8 mouse cellular contexts compared by ENCODE assay signal in genomic region chr11:5739846-5740245, GRCm38 (mm10). TPM values are rescaled to one million over a fixed set of nuclear protein-coding genes. Genes with fewer than 3 reads are reported as not detected.
A peak's percentile ranks its signal among the peaks of the same experiment; 100 is the strongest.
DNase-seq lines count a peak whose midpoint lies in the region; ATAC-seq and TF ChIP-seq lines count a peak whose summit lies in the region.

No protein-coding gene starts in this region.

- H3K4me3 ChIP-seq in liver, adult 2 months (ENCODE audit: insufficient read depth, low read depth, low read length): peak overlapping the region; percentile 79
- H3K4me3 ChIP-seq in embryonic facial prominence, embryonic 12.5 days: no peak overlapping the region
- H3K4me3 ChIP-seq in intestine, embryonic 16.5 days (ENCODE audit: low read length): peak overlapping the region; percentile 26; the same call in 1 of the 2 replicates
- H3K4me3 ChIP-seq in midbrain, embryonic 15.5 days: peak overlapping the region; percentile 97

- no peak for TF ChIP-seq CTCF in liver, adult 2 months (IDR thresholded peaks at IDR 0.05; ENCODE audit: low read depth, low read length)

- peak overlapping the region; percentile 64 for H3K27ac ChIP-seq in liver, adult 2 months (replicated peaks; ENCODE audit: insufficient read depth, low read depth, low read length)
- H3K27ac ChIP-seq in embryonic facial prominence, embryonic 12.5 days: no peak overlapping the region
- H3K27ac ChIP-seq in intestine, embryonic 16.5 days (ENCODE audit: low read length): peak overlapping the region; percentile 38; the same call in 1 of the 2 replicates
- no peak overlapping the region; the same call in 1 of the 2 replicates for H3K27ac ChIP-seq in midbrain, embryonic 15.5 days

- peaks cover 15% of the 10 kb centered on the region for H3K4me1 ChIP-seq in liver, adult 2 months (ENCODE audit: control insufficient read depth, insufficient read depth, low read length)
- H3K4me1 ChIP-seq in embryonic facial prominence, embryonic 12.5 days: peaks cover 5% of the 10 kb centered on the region; the same call in 1 of the 2 replicates
- peaks cover 13% of the 10 kb centered on the region for H3K4me1 ChIP-seq in intestine, embryonic 16.5 days (ENCODE audit: control insufficient read depth, insufficient read depth, low read length)
- peaks cover 7% of the 10 kb centered on the region for H3K4me1 ChIP-seq in midbrain, embryonic 15.5 days

- peak overlapping the region; percentile 90; the same call in 1 of the 2 replicates for H3K4me2 ChIP-seq in embryonic facial prominence, embryonic 12.5 days (replicated peaks)
- peak overlapping the region; percentile 84 for H3K4me2 ChIP-seq in intestine, embryonic 16.5 days (ENCODE audit: low read depth, low read length)
- H3K4me2 ChIP-seq in midbrain, embryonic 15.5 days: peak overlapping the region; percentile 79

- intact Hi-C loops in left cerebral cortex, postnatal 25 days (cut with DNase I): no loop called here

- H3K27me3 ChIP-seq in liver, adult 2 months (ENCODE audit: control insufficient read depth, insufficient read depth, low read length): no peaks in the 10 kb centered on the region
- H3K27me3 ChIP-seq in embryonic facial prominence, embryonic 12.5 days: no peaks in the 10 kb centered on the region
- H3K27me3 ChIP-seq in intestine, embryonic 16.5 days (replicated peaks; ENCODE audit: control insufficient read depth, insufficient read depth, low read length): no peaks in the 10 kb centered on the region
- no peaks in the 10 kb centered on the region for H3K27me3 ChIP-seq in midbrain, embryonic 15.5 days (replicated peaks)

- H3K79me2 ChIP-seq in liver, adult 2 months (ENCODE audit: control insufficient read depth, insufficient read depth, low read length): peaks cover 22% of the 10 kb centered on the region

- no peaks in the 10 kb centered on the region for H3K36me3 ChIP-seq in liver, adult 2 months (ENCODE audit: control insufficient read depth, insufficient read depth, low read length)
- no peaks in the 10 kb centered on the region for H3K36me3 ChIP-seq in embryonic facial prominence, embryonic 12.5 days
- no peaks in the 10 kb centered on the region for H3K36me3 ChIP-seq in intestine, embryonic 16.5 days (ENCODE audit: control insufficient read depth, insufficient read depth, low read length)
- H3K36me3 ChIP-seq in midbrain, embryonic 15.5 days (replicated peaks): no peaks in the 10 kb centered on the region

- DNase-seq in liver, adult 2 months (ENCODE audit: extremely low read depth, low read depth, low spot score): peak; percentile 94
- DNase-seq in liver: no peak
- DNase-seq in left cerebral cortex, postnatal 25 days (ENCODE audit: low spot score in 2 of 2): no peak
- no peak for DNase-seq in retina, postnatal 1 day
- no peak for DNase-seq in thymus, postnatal 14 days

- 21% methylated on average over 3 of the region's 3 CpGs for WGBS in liver, adult 2 months
- 79% methylated on average over 3 of the region's 3 CpGs for WGBS in embryonic facial prominence, embryonic 12.5 days
- 58% methylated on average over 3 of the region's 3 CpGs for WGBS in intestine, embryonic 16.5 days
- 62% methylated on average over 3 of the region's 3 CpGs for WGBS in midbrain, embryonic 15.5 days

- H3K9me3 ChIP-seq in embryonic facial prominence, embryonic 12.5 days: no peaks in the 10 kb centered on the region
- no peaks in the 10 kb centered on the region for H3K9me3 ChIP-seq in intestine, embryonic 16.5 days (ENCODE audit: control insufficient read depth, low read length)
- no peaks in the 10 kb centered on the region for H3K9me3 ChIP-seq in midbrain, embryonic 15.5 days

- peak overlapping the region; percentile 56 for H3K9ac ChIP-seq in liver, adult 2 months (ENCODE audit: low read depth, low read length)
- H3K9ac ChIP-seq in embryonic facial prominence, embryonic 12.5 days: no peak overlapping the region
- H3K9ac ChIP-seq in intestine, embryonic 16.5 days (ENCODE audit: low read depth, low read length): peak overlapping the region; percentile 40; the same call in 1 of the 2 replicates
- H3K9ac ChIP-seq in midbrain, embryonic 15.5 days: peak overlapping the region; percentile 18; the same call in 1 of the 2 replicates

- no peak for ATAC-seq in embryonic facial prominence, embryonic 12.5 days (ENCODE audit: insufficient number of reproducible peaks, insufficient read depth, low FRiP score, low TSS enrichment)
- no peak for ATAC-seq in intestine, embryonic 16.5 days
- no peak for ATAC-seq in midbrain, embryonic 15.5 days (replicated peaks)

- TF ChIP-seq POLR2A in liver, adult 2 months (IDR thresholded peaks at IDR 0.05; ENCODE audit: extremely low read depth, insufficient read depth, low read length): no peak

RNA-seq across cellular contexts. Expression of gene Urgcp, which starts 22.3 kb away (rescaled TPM):
- 9.5 and 12.3 TPM in 2 replicates for total RNA-seq in liver, adult 2 months (2014; rRNA removed)
- polyA plus RNA-seq in liver, adult 2 months (2012; rRNA removed): 15.2 and 16.8 TPM in 2 replicates
- polyA plus RNA-seq in embryonic facial prominence, embryonic 12.5 days (2016; fragmentation: Nextera tagmentation; extraction: Ambion mirVana): 27.4 and 28.6 TPM in 2 replicates
- 21.6 and 23.7 TPM in 2 replicates for polyA plus RNA-seq in intestine, embryonic 16.5 days (2015; fragmentation: Nextera tagmentation; extraction: Ambion mirVana)
- polyA plus RNA-seq in midbrain, embryonic 15.5 days (2015; fragmentation: Nextera tagmentation; extraction: Ambion mirVana): 36.9 and 37.6 TPM in 2 replicates
- total RNA-seq in left cerebral cortex, postnatal 25 days (2021): 10 to 100 TPM; 60.6 to 67.4 TPM

RNA-seq across cellular contexts. Expression of gene Mrps24, which starts 24.4 kb away (rescaled TPM):
- total RNA-seq in liver, adult 2 months (2014; rRNA removed): 90.7 and 107 TPM in 2 replicates
- 269 and 290 TPM in 2 replicates for polyA plus RNA-seq in liver, adult 2 months (2012; rRNA removed)
- polyA plus RNA-seq in embryonic facial prominence, embryonic 12.5 days (2016; fragmentation: Nextera tagmentation; extraction: Ambion mirVana): 184 and 189 TPM in 2 replicates
- polyA plus RNA-seq in intestine, embryonic 16.5 days (2015; fragmentation: Nextera tagmentation; extraction: Ambion mirVana): 219 and 236 TPM in 2 replicates
- 170 and 176 TPM in 2 replicates for polyA plus RNA-seq in midbrain, embryonic 15.5 days (2015; fragmentation: Nextera tagmentation; extraction: Ambion mirVana)
- total RNA-seq in left cerebral cortex, postnatal 25 days (2021): 10 to 100 TPM; 69.2 to 76.5 TPM

RNA-seq across cellular contexts. Expression of gene Dbnl, which starts 48.4 kb away (rescaled TPM):
- 17.0 and 17.5 TPM in 2 replicates for total RNA-seq in liver, adult 2 months (2014; rRNA removed)
- 25.6 and 27.1 TPM in 2 replicates for polyA plus RNA-seq in liver, adult 2 months (2012; rRNA removed)
- 132 and 139 TPM in 2 replicates for polyA plus RNA-seq in embryonic facial prominence, embryonic 12.5 days (2016; fragmentation: Nextera tagmentation; extraction: Ambion mirVana)
- 141 and 147 TPM in 2 replicates for polyA plus RNA-seq in intestine, embryonic 16.5 days (2015; fragmentation: Nextera tagmentation; extraction: Ambion mirVana)
- 151 and 154 TPM in 2 replicates for polyA plus RNA-seq in midbrain, embryonic 15.5 days (2015; fragmentation: Nextera tagmentation; extraction: Ambion mirVana)
- total RNA-seq in left cerebral cortex, postnatal 25 days (2021): 10 to 100 TPM; 69.2 to 74.1 TPM

Comparison
In these comparisons a context has a peak if more than half of its experiments do, and no peak if none do; other contexts are left out.
1. H3K27ac ChIP-seq: peak in liver, adult 2 months (single experiment) and intestine, embryonic 16.5 days (single experiment); none in embryonic facial prominence, embryonic 12.5 days (single experiment) and midbrain, embryonic 15.5 days (single experiment).
2. Peak in every context shown above with its lines, with median percentiles within 50 percentile points of each other: H3K4me2 ChIP-seq.